Mouse (Mus musculus) MEL (cell line): ENCODE results near the gene Ttc39a. TPM values are rescaled to one million over a fixed set of nuclear protein-coding genes. Genes with fewer than 3 reads are reported as not detected.

Experiments
- DNase-seq: peaks from one replicate; pipeline ENCODE4 v3.0.0; 2011; ENCODE audit warnings: low read depth, low spot score
- H3K27ac ChIP-seq: 2 replicates; pipeline ENCODE4 v1.5.1; 2012; ENCODE audit warnings: low read depth, mild to moderate bottlenecking, control low read depth, low read length, moderate library complexity; ENCODE audit not compliant: control insufficient read depth
- H3K27me3 ChIP-seq, 2 experiments: fragments of 150-350 bp in 1 of 2; sonication (generic) in 1 of 2; 2 replicates each; pipeline ENCODE4 v1.6.1; 2012; ENCODE audit warnings: low read length in 2 of 2, mild to moderate bottlenecking in 2 of 2, improper control_type of control experiment in 1 of 2, moderate library complexity in 1 of 2; ENCODE audit not compliant: insufficient read depth in 2 of 2, control insufficient read depth in 1 of 2
- H3K36me3 ChIP-seq, 2 experiments: 2 replicates each; pipeline ENCODE4 v1.6.1; 2012 to 2014; ENCODE audit warnings: low read length in 2 of 2, improper control_type of control experiment in 1 of 2, inconsistent platforms in 1 of 2, mild to moderate bottlenecking in 1 of 2; ENCODE audit not compliant: insufficient read depth in 2 of 2, control insufficient read depth in 1 of 2
- H3K4me1 ChIP-seq, 2 experiments: fragments of 150-350 bp in 1 of 2; sonication (generic) in 1 of 2; 2 replicates each; pipeline ENCODE4 v1.6.1; 2012; ENCODE audit warnings: low read length in 2 of 2, improper control_type of control experiment in 1 of 2, mild to moderate bottlenecking in 1 of 2; ENCODE audit not compliant: insufficient read depth in 2 of 2, control insufficient read depth in 1 of 2
- H3K4me3 ChIP-seq, 2 experiments: fragments of 150-350 bp in 1 of 2; sonication (generic) in 1 of 2; 2 replicates each; pipeline ENCODE4 v1.5.1; 2012; ENCODE audit warnings: low read depth in 2 of 2, low read length in 2 of 2, mild to moderate bottlenecking in 2 of 2, moderate library complexity in 2 of 2, control low read depth in 1 of 2, improper control_type of control experiment in 1 of 2; ENCODE audit not compliant: control insufficient read depth in 1 of 2, insufficient read depth in 1 of 2
- H3K79me2 ChIP-seq: 2 replicates; pipeline ENCODE4 v1.6.1; 2012; ENCODE audit warnings: mild to moderate bottlenecking, low read length, moderate library complexity; ENCODE audit not compliant: control insufficient read depth, poor library complexity, insufficient read depth
- H3K9ac ChIP-seq: 2 replicates; pipeline ENCODE4 v1.6.1; 2012; ENCODE audit warnings: low read depth, mild to moderate bottlenecking, control low read depth, low read length, moderate library complexity; ENCODE audit not compliant: control insufficient read depth, poor library complexity, severe bottlenecking
- H3K9me3 ChIP-seq: fragments of 150-350 bp; sonication (generic); replicated peaks from 2 replicates; pipeline ENCODE4 v1.6.1; 2012; ENCODE audit warnings: mild to moderate bottlenecking, low read length, improper control_type of control experiment, moderate library complexity; ENCODE audit not compliant: insufficient read depth
- CHD2 ChIP-seq: IDR thresholded peaks from 2 replicates; pipeline ENCODE4 v1.6.1; 2011; ENCODE audit warnings: low read length, improper control_type of control experiment
- E2F4 ChIP-seq: IDR thresholded peaks from 2 replicates; pipeline ENCODE4 v1.6.1; 2011; ENCODE audit warnings: low read depth, low read length, improper control_type of control experiment, borderline replicate concordance
- ELF1 ChIP-seq: IDR thresholded peaks from 2 replicates; pipeline ENCODE4 v1.6.1; 2014; ENCODE audit warnings: low read depth, mild to moderate bottlenecking, inconsistent platforms, low read length, improper control_type of control experiment, moderate library complexity
- EP300 ChIP-seq, 2 experiments: IDR thresholded peaks; 2 replicates each; pipeline ENCODE4 v1.6.1; 2011; ENCODE audit warnings: improper control_type of control experiment in 2 of 2, low read length in 2 of 2, low read depth in 1 of 2, mild to moderate bottlenecking in 1 of 2
- ETS1 ChIP-seq: IDR thresholded peaks from 2 replicates; pipeline ENCODE4 v1.6.1; 2012; ENCODE audit warnings: low read depth, mild to moderate bottlenecking, inconsistent platforms, low read length, improper control_type of control experiment, moderate library complexity
- GABPA ChIP-seq: IDR thresholded peaks from 2 replicates; pipeline ENCODE4 v1.6.1; 2012; ENCODE audit warnings: low read depth, mild to moderate bottlenecking, inconsistent platforms, low read length, improper control_type of control experiment, moderate library complexity
- GATA1 ChIP-seq: IDR thresholded peaks from 2 replicates; pipeline ENCODE4 v1.6.1; 2011; ENCODE audit warnings: low read depth, low read length, improper control_type of control experiment
- HCFC1 ChIP-seq: IDR thresholded peaks from 2 replicates; pipeline ENCODE4 v1.6.1; 2012; ENCODE audit warnings: low read depth, mild to moderate bottlenecking, inconsistent platforms, low read length, improper control_type of control experiment, moderate library complexity
- KAT2A ChIP-seq: conservative IDR thresholded peaks from 2 replicates; pipeline ENCODE4 v1.6.1; 2012; ENCODE audit warnings: low read depth, low read length, improper control_type of control experiment, inconsistent platforms
- MAFK ChIP-seq: IDR thresholded peaks from 2 replicates; pipeline ENCODE4 v1.6.1; 2011; ENCODE audit warnings: low read depth, mild to moderate bottlenecking, low read length, improper control_type of control experiment, borderline replicate concordance
- MAX ChIP-seq: IDR thresholded peaks from 2 replicates; pipeline ENCODE4 v1.6.1; 2011; ENCODE audit warnings: low read length, improper control_type of control experiment
- MEF2A ChIP-seq: IDR thresholded peaks from 2 replicates; pipeline ENCODE4 v1.6.1; 2014; ENCODE audit warnings: low read depth, mild to moderate bottlenecking, inconsistent platforms, low read length, improper control_type of control experiment; ENCODE audit not compliant: poor library complexity, insufficient replicate concordance, severe bottlenecking; ENCODE audit errors: extremely low read depth
- MXI1 ChIP-seq: IDR thresholded peaks from 2 replicates; pipeline ENCODE4 v1.6.1; 2011; ENCODE audit warnings: mild to moderate bottlenecking, low read depth, low read length, improper control_type of control experiment
- MYB ChIP-seq: IDR thresholded peaks from 2 replicates; pipeline ENCODE4 v1.6.1; 2011; ENCODE audit warnings: mild to moderate bottlenecking, low read depth, low read length, improper control_type of control experiment
- MYC ChIP-seq: IDR thresholded peaks from 2 replicates; pipeline ENCODE4 v1.6.1; 2011; ENCODE audit warnings: low read depth, mild to moderate bottlenecking, low read length, improper control_type of control experiment, moderate library complexity
- NELFE ChIP-seq: IDR thresholded peaks from 2 replicates; pipeline ENCODE4 v1.6.1; 2011; ENCODE audit warnings: low read depth, low read length, improper control_type of control experiment
- NRF1 ChIP-seq: IDR thresholded peaks from 2 replicates; pipeline ENCODE4 v1.6.1; 2014; ENCODE audit warnings: low read depth, mild to moderate bottlenecking, inconsistent platforms, low read length, improper control_type of control experiment, moderate library complexity; ENCODE audit not compliant: poor library complexity, insufficient read depth, severe bottlenecking
- POLR2A ChIP-seq, 2 experiments: IDR thresholded peaks; 2 replicates each; pipeline ENCODE4 v1.6.1; 2011 to 2012; ENCODE audit warnings: low read length in 2 of 2, mild to moderate bottlenecking in 2 of 2, control low read depth in 1 of 2, improper control_type of control experiment in 1 of 2, low read depth in 1 of 2, moderate library complexity in 1 of 2; ENCODE audit not compliant: control insufficient read depth in 1 of 2, insufficient read depth in 1 of 2, poor library complexity in 1 of 2
- POLR2AphosphoS2 ChIP-seq: IDR thresholded peaks from 2 replicates; pipeline ENCODE4 v1.6.1; 2011; ENCODE audit warnings: low read length, improper control_type of control experiment
- POLR2AphosphoS5 ChIP-seq: IDR thresholded peaks from 2 replicates; pipeline ENCODE4 v1.6.1; 2012; ENCODE audit warnings: low read depth, borderline replicate concordance, mild to moderate bottlenecking, inconsistent platforms, low read length, moderate library complexity, mixed read lengths
- RAD21 ChIP-seq: IDR thresholded peaks from 2 replicates; pipeline ENCODE4 v1.6.1; 2011; ENCODE audit warnings: mild to moderate bottlenecking, low read depth, low read length, improper control_type of control experiment
- RCOR1 ChIP-seq: IDR thresholded peaks from 2 replicates; pipeline ENCODE4 v1.6.1; 2012; ENCODE audit warnings: low read depth, mild to moderate bottlenecking, inconsistent platforms, low read length, improper control_type of control experiment
- SIN3A ChIP-seq: IDR thresholded peaks from 2 replicates; pipeline ENCODE4 v1.6.1; 2012; ENCODE audit warnings: low read length, improper control_type of control experiment, inconsistent platforms
- SMC3 ChIP-seq: IDR thresholded peaks from 2 replicates; pipeline ENCODE4 v1.6.1; 2011; ENCODE audit warnings: low read depth, low read length, improper control_type of control experiment
- TAL1 ChIP-seq: IDR thresholded peaks from 2 replicates; pipeline ENCODE4 v1.6.1; 2012; ENCODE audit warnings: mild to moderate bottlenecking, inconsistent platforms, low read length, moderate library complexity, mixed read lengths
- TBP ChIP-seq: IDR thresholded peaks from 2 replicates; pipeline ENCODE4 v1.8.0; 2011; ENCODE audit warnings: low read depth, low read length, improper control_type of control experiment
- TCF12 ChIP-seq: IDR thresholded peaks from 2 replicates; pipeline ENCODE4 v1.6.1; 2014; ENCODE audit warnings: low read depth, mild to moderate bottlenecking, inconsistent platforms, low read length, improper control_type of control experiment, moderate library complexity
- UBTF ChIP-seq: IDR thresholded peaks from 2 replicates; pipeline ENCODE4 v1.6.1; 2012; ENCODE audit warnings: low read depth, mild to moderate bottlenecking, inconsistent platforms, low read length, improper control_type of control experiment, moderate library complexity, borderline replicate concordance; ENCODE audit not compliant: insufficient read depth
- USF1 ChIP-seq: IDR thresholded peaks from 2 replicates; pipeline ENCODE4 v1.6.1; 2014; ENCODE audit warnings: low read depth, mild to moderate bottlenecking, inconsistent platforms, low read length, improper control_type of control experiment, moderate library complexity
- USF2 ChIP-seq, 2 experiments: IDR thresholded peaks; 2 replicates each; pipeline ENCODE4 v1.6.1; 2011 to 2012; ENCODE audit warnings: improper control_type of control experiment in 2 of 2, low read length in 2 of 2, borderline replicate concordance in 1 of 2, inconsistent platforms in 1 of 2, low read depth in 1 of 2, mild to moderate bottlenecking in 1 of 2; ENCODE audit not compliant: insufficient read depth in 1 of 2
- ZKSCAN1 ChIP-seq: IDR thresholded peaks from 2 replicates; pipeline ENCODE4 v1.6.1; 2012; ENCODE audit warnings: low read depth, mild to moderate bottlenecking, inconsistent platforms, low read length, improper control_type of control experiment, moderate library complexity
- ZMIZ1 ChIP-seq: IDR thresholded peaks from 2 replicates; pipeline ENCODE4 v1.6.1; 2012; ENCODE audit warnings: low read depth, mild to moderate bottlenecking, inconsistent platforms, low read length, improper control_type of control experiment, moderate library complexity
- polyA plus RNA-seq, 2 experiments: library from polyadenylated mRNA; stranded (reverse) in 1 of 2; unstranded in 1 of 2; fragments of >175 nt in 1 of 2; fragments of >200 nt in 1 of 2; gene quantifications; 2 replicates each; pipeline versions ENCODE4 v1.2.1 to v1.2.4; 2012; ENCODE audit warnings: low replicate concordance in 2 of 2, low read depth in 1 of 2; ENCODE audit not compliant: insufficient read length in 2 of 2, insufficient read depth in 1 of 2, missing spikeins in 1 of 2
- total RNA-seq: library from RNA; depleted of rRNA; stranded (reverse); fragments of 300-350 nt; gene quantifications from 2 replicates; pipeline ENCODE4 v1.2.3, GENCODE M21; 2012

Ttc39a gene
- total and polyA plus RNA-seq, 3 experiments = 2.8 to 4.2 TPM; not detected in 1

GRCm38 (mm10) chr4:109439825-109440248 lies 33.4 kb downstream of the Ttc39a start:
- Histone ChIP-seq H3K4me3 (no peak overlapping the region), H3K79me2 (no peaks in the 10 kb centered on the region), H3K27me3 (no peaks in the 10 kb centered on the region), H3K9me3 (no peaks in the 10 kb centered on the region), H3K36me3 (peaks cover 0 to 42% of the 10 kb centered on the region in 2 experiments; a peak in 2 of 4 replicates), H3K9ac (no peak overlapping the region; the same call in 1 of the 2 replicates), H3K27ac (peak overlapping the region; percentile 50), H3K4me1 (peaks cover 22 to 55% of the 10 kb centered on the region in 2 experiments)
- peak; percentile 51; the same call in 1 of the 2 replicates for TF ChIP-seq SIN3A
- TF ChIP-seq TBP = 0 out of 2 replicates have a peak, but pooled peaks have one; percentile 22
- TF ChIP-seq MXI1 = peak; percentile 27; the same call in 1 of the 2 replicates
- no peak for TF ChIP-seq ZKSCAN1
- TF ChIP-seq MAX = no peak
- TF ChIP-seq GABPA = no peak
- TF ChIP-seq HCFC1 = no peak
- TF ChIP-seq POLR2AphosphoS5 = no peak
- TF ChIP-seq MAFK = no peak
- TF ChIP-seq RCOR1 = no peak; the same call in 1 of the 2 replicates
- TF ChIP-seq MEF2A = no peak
- TF ChIP-seq MYB = no peak
- TF ChIP-seq ELF1 = no peak
- no peak for TF ChIP-seq NELFE
- no peak; the same call in 1 of the 2 replicates for TF ChIP-seq SMC3
- peak; percentile 59 to 87 for TF ChIP-seq EP300 (IDR thresholded peaks at IDR 0.05; ENCODE audit: low read depth in 1 of 2, low read length in 2 of 2)
- TF ChIP-seq E2F4 = no peak
- TF ChIP-seq MYC = no peak
- no peak for TF ChIP-seq KAT2A
- peak; percentile 72; the same call in 1 of the 2 replicates for TF ChIP-seq TCF12
- TF ChIP-seq USF2 (IDR thresholded peaks at IDR 0.05; ENCODE audit: borderline replicate concordance in 1 of 2, insufficient read depth in 1 of 2, low read depth in 1 of 2, low read length in 2 of 2) = no peak
- peak; percentile 87 for TF ChIP-seq ETS1
- TF ChIP-seq NRF1 = no peak
- TF ChIP-seq USF1 = no peak
- TF ChIP-seq RAD21 = no peak
- TF ChIP-seq TAL1 = peak; percentile 82
- TF ChIP-seq ZMIZ1 = no peak
- TF ChIP-seq GATA1 = peak; percentile 71; the same call in 1 of the 2 replicates
- TF ChIP-seq POLR2AphosphoS2 = no peak
- no peak for TF ChIP-seq CHD2
- no peak for TF ChIP-seq POLR2A (IDR thresholded peaks at IDR 0.05; ENCODE audit: control insufficient read depth in 1 of 2, insufficient read depth in 1 of 2, low read depth in 1 of 2, low read length in 2 of 2, poor library complexity in 1 of 2)
- TF ChIP-seq UBTF = no peak
- peak; percentile 72 for DNase-seq
